Mouse (Mus musculus) thymus, postnatal 14 days (tissue): ENCODE data around the gene Mgst3.
A peak's percentile ranks its signal among the peaks of the same experiment; 100 is the strongest.
"Not testable (repeated sequence)": the region's sequence is repeated elsewhere in the genome, so short reads cannot be mapped to it uniquely, and the experiment has no call there.

Experiments
- DNase-seq: peaks from one replicate; pipeline ENCODE4 v3.0.0; 2021

Mgst3 gene

GRCm38 (mm10) chr1:167357387-167357786 is 36.3 kb downstream of the Mgst3 start:
- no peak for DNase-seq

GRCm38 (mm10) chr1:167352403-167352802 is 41.2 kb downstream of the Mgst3 start:
- no peak for DNase-seq

- no peak for DNase-seq
Measured at GRCm38 (mm10) chr1:167350597-167351415, 42.8 kb downstream of the Mgst3 start.

- peak; percentile 85 for DNase-seq
Measured at GRCm38 (mm10) chr1:167349815-167350596, 43.6 kb downstream of the Mgst3 start, which contains the start of gene Aldh9a1. Gene Aldh9a1 (plus strand): TSS chr1:167349991.

- not testable (repeated sequence) for DNase-seq
Measured at GRCm38 (mm10) chr1:167349206-167349605, 44.4 kb downstream of the Mgst3 start.

GRCm38 (mm10) chr1:167345994-167346520 is 47.6 kb downstream of the Mgst3 start:
- DNase-seq = not testable (repeated sequence)

- DNase-seq = no peak
Measured at GRCm38 (mm10) chr1:167342831-167343230, 50.8 kb downstream of the Mgst3 start.

- DNase-seq = no peak
Measured at GRCm38 (mm10) chr1:167340910-167341528, 52.6 kb downstream of the Mgst3 start.

GRCm38 (mm10) chr1:167340111-167340787 is 53.4 kb downstream of the Mgst3 start:
- peak; percentile 44 for DNase-seq

- no peak for DNase-seq
Measured at GRCm38 (mm10) chr1:167339177-167339781, 54.4 kb downstream of the Mgst3 start.

GRCm38 (mm10) chr1:167337463-167338095 is 56.1 kb downstream of the Mgst3 start:
- peak; percentile 80 for DNase-seq

GRCm38 (mm10) chr1:167336398-167336797 is 57.2 kb downstream of the Mgst3 start:
- no peak for DNase-seq

- DNase-seq = no peak
Measured at GRCm38 (mm10) chr1:167331106-167331505, 62.5 kb downstream of the Mgst3 start.

- no peak for DNase-seq
Measured at GRCm38 (mm10) chr1:167328776-167329175, 64.9 kb downstream of the Mgst3 start.
